9 mouse cellular contexts compared by ENCODE assay signal in genomic region chr15:78988499-78988971, GRCm38 (mm10). TPM values are rescaled to one million over a fixed set of nuclear protein-coding genes. Genes with fewer than 3 reads are reported as not detected.
DNase-seq lines count a peak whose midpoint lies in the region; ATAC-seq and TF ChIP-seq lines count a peak whose summit lies in the region.
"Had no signal": no experiment of that assay in that cellular context is flagged by ENCODE, and none has a peak within 500 bp of the region (broad histone marks: within the 10 kb centered on the region; RNA-seq: fewer than 3 reads in every experiment).

No protein-coding gene starts in this region.

- no peak for ATAC-seq in limb, embryonic 12.5 days (ENCODE audit: insufficient number of reproducible peaks, insufficient read depth, low FRiP score, low TSS enrichment, low read depth)
- ATAC-seq in kidney, embryonic 16.5 days (ENCODE audit: low FRiP score, low TSS enrichment) = no peak
- no peak for ATAC-seq in limb, embryonic 14.5 days (ENCODE audit: low FRiP score, low read depth)

- no peak for DNase-seq in limb, embryonic 10.5 days (ENCODE audit: low spot score)
- peak; percentile 98 to 100 for DNase-seq in cerebellum, postnatal 14 days
- peak; percentile 60 to 65 for DNase-seq in heart, adult 2 months
- peak; percentile 42 for DNase-seq in limb, embryonic 14.5 days (ENCODE audit: low spot score)
- peak; percentile 84 for DNase-seq in right cerebral cortex, postnatal 25 days
- no peak for DNase-seq in thymus, postnatal 14 days

- H3K79me2 ChIP-seq in heart, adult 2 months (replicated peaks; ENCODE audit: control insufficient read depth, insufficient read depth, low read length) = 0 out of 2 replicates have a peak, but pooled peaks cover 4% of the 10 kb centered on the region

- no peaks in the 10 kb centered on the region for H3K27me3 ChIP-seq in limb, embryonic 12.5 days
- H3K27me3 ChIP-seq in limb, embryonic 10.5 days (ENCODE audit: low read depth, poor library complexity, severe bottlenecking) = no peaks in the 10 kb centered on the region
- H3K27me3 ChIP-seq in heart, adult 2 months (ENCODE audit: control insufficient read depth, insufficient read depth, low read length) = no peaks in the 10 kb centered on the region
- no peaks in the 10 kb centered on the region for H3K27me3 ChIP-seq in kidney, embryonic 16.5 days (ENCODE audit: insufficient read depth, low read length)
- H3K27me3 ChIP-seq in limb, embryonic 14.5 days (ENCODE audit: control insufficient read depth, insufficient read depth, low read length) = no peaks in the 10 kb centered on the region

- H3K4me3 ChIP-seq in limb, embryonic 12.5 days (replicated peaks) = no peak overlapping the region
- H3K4me3 ChIP-seq in limb, embryonic 10.5 days = no peak overlapping the region
- no peak overlapping the region for H3K4me3 ChIP-seq in heart, adult 2 months
- no peak overlapping the region for H3K4me3 ChIP-seq in kidney, embryonic 16.5 days (ENCODE audit: low read length)
- no peak overlapping the region for H3K4me3 ChIP-seq in limb, embryonic 14.5 days (replicated peaks; ENCODE audit: low read length)
- H3K4me3 ChIP-seq: erythroblast, embryonic 14.5 days had no signal

- H3K27ac ChIP-seq in limb, embryonic 12.5 days = no peak overlapping the region
- no peak overlapping the region for H3K27ac ChIP-seq in limb, embryonic 10.5 days
- H3K27ac ChIP-seq in heart, adult 2 months = no peak overlapping the region
- H3K27ac ChIP-seq in kidney, embryonic 16.5 days (ENCODE audit: low read length) = 0 out of 2 replicates have a peak overlapping the region, but pooled peaks have one; percentile 1
- 0 out of 2 replicates have a peak overlapping the region, but pooled peaks have one; percentile 27 for H3K27ac ChIP-seq in limb, embryonic 14.5 days (replicated peaks; ENCODE audit: low read depth, low read length)

- no peak overlapping the region for H3K4me2 ChIP-seq in limb, embryonic 12.5 days
- no peak overlapping the region for H3K4me2 ChIP-seq in kidney, embryonic 16.5 days (replicated peaks; ENCODE audit: low read depth, low read length)
- H3K4me2 ChIP-seq in limb, embryonic 14.5 days (replicated peaks; ENCODE audit: low read depth, low read length, severe bottlenecking) = 0 out of 2 replicates have a peak overlapping the region, but pooled peaks have one; percentile 6

- peaks cover 33% of the 10 kb centered on the region for H3K4me1 ChIP-seq in limb, embryonic 12.5 days (replicated peaks)
- H3K4me1 ChIP-seq in limb, embryonic 10.5 days = peaks cover 33% of the 10 kb centered on the region
- H3K4me1 ChIP-seq in heart, adult 2 months (ENCODE audit: control insufficient read depth, insufficient read depth, low read length) = peaks cover 18% of the 10 kb centered on the region
- H3K4me1 ChIP-seq in kidney, embryonic 16.5 days (ENCODE audit: insufficient read depth, low read length) = peaks cover 53% of the 10 kb centered on the region
- H3K4me1 ChIP-seq in limb, embryonic 14.5 days (ENCODE audit: control insufficient read depth, insufficient read depth, low read length) = peaks cover 19% of the 10 kb centered on the region

- WGBS in limb, embryonic 12.5 days = 86% methylated on average over 14 of the region's 14 CpGs
- WGBS in limb, embryonic 10.5 days = 93% methylated on average over 14 of the region's 14 CpGs
- 31% methylated on average over 14 of the region's 14 CpGs for WGBS in heart, adult 2 months
- WGBS in kidney, embryonic 16.5 days = 53% methylated on average over 14 of the region's 14 CpGs
- 64% methylated on average over 14 of the region's 14 CpGs for WGBS in limb, embryonic 14.5 days

- 0 out of 2 replicates have a peak overlapping the region, but pooled peaks have one; percentile 27 for H3K9ac ChIP-seq in limb, embryonic 12.5 days (replicated peaks)
- H3K9ac ChIP-seq in heart, adult 2 months (ENCODE audit: low read depth, low read length) = no peak overlapping the region
- no peak overlapping the region for H3K9ac ChIP-seq in kidney, embryonic 16.5 days (replicated peaks; ENCODE audit: low read length)
- H3K9ac ChIP-seq in limb, embryonic 14.5 days (ENCODE audit: low read depth, low read length, severe bottlenecking) = no peak overlapping the region; the same call in 1 of the 2 replicates

- no peak for TF ChIP-seq EP300 in heart, adult 2 months (IDR thresholded peaks at IDR 0.05; ENCODE audit: insufficient read depth, low read depth, low read length)

- H3K36me3 ChIP-seq in limb, embryonic 12.5 days = peaks cover 63% of the 10 kb centered on the region
- H3K36me3 ChIP-seq in limb, embryonic 10.5 days = peaks cover 72% of the 10 kb centered on the region
- H3K36me3 ChIP-seq in heart, adult 2 months (ENCODE audit: control insufficient read depth, insufficient read depth, low read length) = no peaks in the 10 kb centered on the region
- peaks cover 48% of the 10 kb centered on the region for H3K36me3 ChIP-seq in kidney, embryonic 16.5 days (ENCODE audit: insufficient read depth, low read length)
- H3K36me3 ChIP-seq in limb, embryonic 14.5 days (ENCODE audit: control insufficient read depth, insufficient read depth, low read length) = peaks cover 54% of the 10 kb centered on the region

- intact Hi-C loops in heart, adult 2 months (cut with DNase I) = no loop called here

- H3K9me3 ChIP-seq in limb, embryonic 12.5 days = no peaks in the 10 kb centered on the region
- H3K9me3 ChIP-seq in limb, embryonic 10.5 days (replicated peaks) = no peaks in the 10 kb centered on the region
- H3K9me3 ChIP-seq in kidney, embryonic 16.5 days (ENCODE audit: low read length) = no peaks in the 10 kb centered on the region
- no peaks in the 10 kb centered on the region for H3K9me3 ChIP-seq in limb, embryonic 14.5 days (ENCODE audit: control insufficient read depth, low read length)

- no peak for TF ChIP-seq POLR2A in heart, adult 2 months (IDR thresholded peaks at IDR 0.05; ENCODE audit: insufficient read depth, low read depth, low read length)
- TF ChIP-seq POLR2A in limb, embryonic 14.5 days (IDR thresholded peaks at IDR 0.05; ENCODE audit: borderline replicate concordance, extremely low read depth, insufficient read depth, insufficient read length) = no peak

- TF ChIP-seq CTCF in heart, adult 2 months (IDR thresholded peaks at IDR 0.05) = no peak

RNA-seq across cellular contexts. Expression of gene H1f0, which starts 39.7 kb away (rescaled TPM):
- polyA plus RNA-seq in limb, embryonic 12.5 days (2016; fragmentation: Nextera tagmentation; extraction: Ambion mirVana) = 677 and 728 TPM in 2 replicates
- polyA plus RNA-seq in limb, embryonic 10.5 days (2016; fragmentation: Nextera tagmentation; extraction: Ambion mirVana) = 330 and 448 TPM in 2 replicates
- 10 to 100 TPM; 73.3 to 82.4 TPM for total RNA-seq in heart, adult 2 months (2021)
- 54.2 and 66.4 TPM in 2 replicates for polyA plus RNA-seq in heart, adult 2 months (2012; rRNA removed)
- polyA plus RNA-seq in kidney, embryonic 16.5 days (2015; fragmentation: Nextera tagmentation; extraction: Ambion mirVana) = 521 and 528 TPM in 2 replicates
- polyA plus RNA-seq in limb, embryonic 14.5 days (2012; rRNA removed) = 390 and 433 TPM in 2 replicates
- 250 and 278 TPM in 2 replicates for polyA plus RNA-seq in limb, embryonic 14.5 days (2014; fragmentation: Nextera tagmentation; extraction: Ambion mirVana)

RNA-seq across cellular contexts. Expression of gene Triobp, which starts 41.0 kb away (rescaled TPM):
- polyA plus RNA-seq in limb, embryonic 12.5 days (2016; fragmentation: Nextera tagmentation; extraction: Ambion mirVana) = 37.9 and 42.2 TPM in 2 replicates
- polyA plus RNA-seq in limb, embryonic 10.5 days (2016; fragmentation: Nextera tagmentation; extraction: Ambion mirVana) = 47.9 and 54.6 TPM in 2 replicates
- total RNA-seq in heart, adult 2 months (2021) = 10 to 100 TPM; 24.4 to 30.9 TPM
- 22.0 and 26.7 TPM in 2 replicates for polyA plus RNA-seq in heart, adult 2 months (2012; rRNA removed)
- 67.3 and 78.4 TPM in 2 replicates for polyA plus RNA-seq in kidney, embryonic 16.5 days (2015; fragmentation: Nextera tagmentation; extraction: Ambion mirVana)
- 64.4 and 72.3 TPM in 2 replicates for polyA plus RNA-seq in limb, embryonic 14.5 days (2012; rRNA removed)
- polyA plus RNA-seq in limb, embryonic 14.5 days (2014; fragmentation: Nextera tagmentation; extraction: Ambion mirVana) = 44.7 and 46.8 TPM in 2 replicates

RNA-seq across cellular contexts. Expression of gene Galr3, which starts 53.1 kb away (rescaled TPM):
- polyA plus RNA-seq in limb, embryonic 12.5 days (2016; fragmentation: Nextera tagmentation; extraction: Ambion mirVana) = 0.18 TPM in 1 of 2 replicates, not detected in the other
- 0.13 TPM in 1 of 2 replicates, not detected in the other for polyA plus RNA-seq in limb, embryonic 10.5 days (2016; fragmentation: Nextera tagmentation; extraction: Ambion mirVana)
- total RNA-seq in heart, adult 2 months (2021) = not detected
- polyA plus RNA-seq in heart, adult 2 months (2012; rRNA removed) = not detected in 2 replicates
- polyA plus RNA-seq in kidney, embryonic 16.5 days (2015; fragmentation: Nextera tagmentation; extraction: Ambion mirVana) = not detected in 2 replicates
- polyA plus RNA-seq in limb, embryonic 14.5 days (2012; rRNA removed) = 0.39 and 0.49 TPM in 2 replicates
- polyA plus RNA-seq in limb, embryonic 14.5 days (2014; fragmentation: Nextera tagmentation; extraction: Ambion mirVana) = not detected in 2 replicates
- polyA plus RNA-seq: erythroblast, embryonic 14.5 days had no signal

RNA-seq across cellular contexts. Expression of gene Nol12, which starts 53.8 kb away (rescaled TPM):
- polyA plus RNA-seq in limb, embryonic 12.5 days (2016; fragmentation: Nextera tagmentation; extraction: Ambion mirVana) = 61.1 and 61.6 TPM in 2 replicates
- polyA plus RNA-seq in limb, embryonic 10.5 days (2016; fragmentation: Nextera tagmentation; extraction: Ambion mirVana) = 70.6 and 84.9 TPM in 2 replicates
- 10 to 100 TPM; 13.8 to 17.4 TPM for total RNA-seq in heart, adult 2 months (2021)
- 9.9 and 13.1 TPM in 2 replicates for polyA plus RNA-seq in heart, adult 2 months (2012; rRNA removed)
- 55.0 and 59.9 TPM in 2 replicates for polyA plus RNA-seq in kidney, embryonic 16.5 days (2015; fragmentation: Nextera tagmentation; extraction: Ambion mirVana)
- 38.8 and 41.0 TPM in 2 replicates for polyA plus RNA-seq in limb, embryonic 14.5 days (2012; rRNA removed)
- polyA plus RNA-seq in limb, embryonic 14.5 days (2014; fragmentation: Nextera tagmentation; extraction: Ambion mirVana) = 50.6 and 53.1 TPM in 2 replicates

Comparison
In these comparisons a context has a peak if more than half of its experiments do, and no peak if none do; other contexts are left out.
1. H3K27ac ChIP-seq: peak in kidney, embryonic 16.5 days (single experiment) and limb, embryonic 14.5 days (single experiment); none in limb, embryonic 12.5 days (single experiment), limb, embryonic 10.5 days (single experiment) and heart, adult 2 months (single experiment).
2. DNase-seq: peak in cerebellum, postnatal 14 days (2 of 2), heart, adult 2 months (2 of 2), limb, embryonic 14.5 days (single experiment) and right cerebral cortex, postnatal 25 days (single experiment); none in limb, embryonic 10.5 days (single experiment) and thymus, postnatal 14 days (single experiment).